ENCODE assay signal across 21 mouse cellular contexts in genomic region chr9:35351576-35351975, GRCm38 (mm10).
"Had no signal": no experiment of that assay in that cellular context is flagged by ENCODE, and none has a peak within 500 bp of the region (broad histone marks: within the 10 kb centered on the region; RNA-seq: fewer than 3 reads in every experiment).

No protein-coding gene starts in this region.

- H3K9ac ChIP-seq: limb, embryonic 12.5 days; liver, embryonic 14.5 days; liver, postnatal 0 days; lung, embryonic 14.5 days; midbrain, embryonic 13.5 days; neural tube, embryonic 13.5 days; stomach, embryonic 15.5 days had no signal

- H3K4me1 ChIP-seq: megakaryocyte, embryonic 14.5 days had no signal

- H3K4me2 ChIP-seq: limb, embryonic 12.5 days; liver, embryonic 11.5 days; lung, embryonic 14.5 days; midbrain, embryonic 13.5 days; neural tube, embryonic 13.5 days; stomach, embryonic 15.5 days had no signal

- H3K27me3 ChIP-seq: limb, embryonic 12.5 days; stomach, embryonic 15.5 days had no signal

- H3K9me3 ChIP-seq: limb, embryonic 12.5 days; megakaryocyte, embryonic 14.5 days; midbrain, embryonic 10.5 days; midbrain, embryonic 13.5 days; neural tube, embryonic 13.5 days; stomach, embryonic 15.5 days had no signal

- H3K4me3 ChIP-seq: left cerebral cortex, adult 2 months; limb, embryonic 12.5 days; megakaryocyte, embryonic 14.5 days; midbrain, embryonic 10.5 days; midbrain, embryonic 13.5 days; myocyte; neural tube, embryonic 13.5 days; stomach, embryonic 15.5 days had no signal

- H3K27ac ChIP-seq: left cerebral cortex, adult 2 months; limb, embryonic 12.5 days; liver, embryonic 14.5 days; midbrain, embryonic 10.5 days; midbrain, embryonic 13.5 days; neural tube, embryonic 13.5 days; stomach, embryonic 15.5 days had no signal

- DNase-seq: kidney, postnatal 10 days; kidney, postnatal 36 days; layer of hippocampus, postnatal 36 days; liver, postnatal 0 days; lung, embryonic 14.5 days; retina, postnatal 1 day; right cerebral cortex, postnatal 25 days; spleen, adult 18-20 months; thymus, postnatal 36 days had no signal

- ATAC-seq: liver, postnatal 0 days; lung, postnatal 0 days; midbrain, embryonic 13.5 days; midbrain, embryonic 16.5 days had no signal

- H3K36me3 ChIP-seq: limb, embryonic 12.5 days; midbrain, embryonic 10.5 days; midbrain, embryonic 13.5 days; neural tube, embryonic 13.5 days; stomach, embryonic 15.5 days had no signal
